Mouse (Mus musculus) megakaryocyte, embryonic 14.5 days (primary cell): Measurements from ENCODE around the gene Wrnip1.

Experiments
- FLI1 ChIP-seq: IDR thresholded peaks from 2 replicates; pipeline ENCODE4 v1.6.1; 2012; ENCODE audit warnings: low read length, inconsistent platforms, mixed read lengths
- GATA1 ChIP-seq: IDR thresholded peaks from 3 replicates; pipeline ENCODE4 v1.6.1; 2012; ENCODE audit warnings: mixed read lengths, low read length, inconsistent platforms, borderline replicate concordance

- TF ChIP-seq GATA1 (no peak), FLI1 (no peak)
Observed at GRCm38 (mm10) chr13:32865591-32865990, 63.8 kb downstream of the Wrnip1 start.
